Mouse (Mus musculus) kidney, adult 2 months (tissue): ENCODE measurements at regions not wholly inside any gene's neighbourhood (a gene's known extent, or its start where the extent isn't known, plus 50 kb on each side); places are given as distances from the start of the nearest gene placed in this dataset.

Source experiments
- CTCF ChIP-seq: fragments of 200-500 bp; conservative IDR thresholded peaks from 2 replicates; pipeline ENCODE4 v1.5.1; 2011; ENCODE audit warnings: low read depth, mild to moderate bottlenecking, control low read depth, low read length, moderate library complexity, mixed read lengths; ENCODE audit not compliant: insufficient read depth, insufficient read length
- POLR2A ChIP-seq: fragments of 200-500 bp; IDR thresholded peaks from one replicate; pipeline ENCODE4 v1.6.1; 2011; ENCODE audit warnings: low read depth, low read length, control low read depth

DNA sequence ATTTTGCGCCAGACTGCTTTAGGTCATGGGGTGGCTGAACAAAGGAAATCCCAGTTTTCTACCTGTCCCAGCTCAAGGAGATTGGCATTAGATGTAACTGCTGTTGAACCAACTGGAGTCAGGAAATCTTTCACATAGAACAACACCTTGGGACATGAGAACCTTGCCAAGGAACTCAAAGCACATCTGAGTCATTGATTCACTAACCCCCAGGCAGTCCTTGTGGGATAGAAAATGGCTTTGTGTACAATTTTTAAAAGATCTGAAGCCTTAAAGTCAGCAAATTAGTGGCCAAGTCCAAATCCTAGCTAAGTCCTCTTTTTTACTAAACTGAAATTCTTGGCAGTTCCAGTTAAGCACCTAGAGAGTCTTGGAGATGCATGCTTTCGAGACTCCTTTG, 191.4 kb downstream of the Nova1 start:
- TF ChIP-seq POLR2A (no peak), CTCF (no peak)
